Mouse (Mus musculus) ES-CJ7 (cell line): ENCODE measurements at regions not wholly inside any gene's neighbourhood (a gene's known extent, or its start where the extent isn't known, plus 50 kb on each side); places are given as distances from the start of the nearest gene placed in this dataset.
A peak's percentile ranks its signal among the peaks of the same experiment; 100 is the strongest.
"Not testable (repeated sequence)": the region's sequence is repeated elsewhere in the genome, so short reads cannot be mapped to it uniquely, and the experiment has no call there.

ENCODE experiments used
- DNase-seq: peaks from one replicate; pipeline ENCODE4 v3.0.0; 2011; ENCODE audit warnings: low read depth, low spot score

- DNase-seq: not testable (repeated sequence)
Observed at GRCm38 (mm10) chrX:50602461-50602875, 174.2 kb upstream of the Olfr1324 start.

- DNase-seq: peak; percentile 79
Observed at GRCm38 (mm10) chrX:50600262-50600661, 172.0 kb upstream of the Olfr1324 start.

GRCm38 (mm10) chrX:50599780-50600179 lies 171.5 kb upstream of the Olfr1324 start:
- DNase-seq: peak; percentile 71

- DNase-seq: not testable (repeated sequence)
Observed at GRCm38 (mm10) chrX:50597626-50598025, 169.3 kb upstream of the Olfr1324 start.

- peak; percentile 73 for DNase-seq
Observed at GRCm38 (mm10) chrX:50597105-50597504, 168.8 kb upstream of the Olfr1324 start.

- DNase-seq: not testable (repeated sequence)
Observed at GRCm38 (mm10) chrX:50594976-50595375, 166.7 kb upstream of the Olfr1324 start.

- peak; percentile 53 for DNase-seq
Observed at GRCm38 (mm10) chrX:50591477-50591876, 163.2 kb upstream of the Olfr1324 start.

- DNase-seq: peak; percentile 75
Observed at GRCm38 (mm10) chrX:50590673-50591341, 162.5 kb upstream of the Olfr1324 start.

- DNase-seq: no peak
Observed at GRCm38 (mm10) chrX:50588892-50589291, 160.6 kb upstream of the Olfr1324 start.

GRCm38 (mm10) chrX:50583741-50584580 lies 155.7 kb upstream of the Olfr1324 start:
- DNase-seq: peak; percentile 65

GRCm38 (mm10) chrX:50580200-50580599 lies 151.9 kb upstream of the Olfr1324 start:
- DNase-seq: peak; percentile 74

GRCm38 (mm10) chrX:50576824-50577223 lies 148.5 kb upstream of the Olfr1324 start:
- peak; percentile 80 for DNase-seq

GRCm38 (mm10) chrX:50572191-50573095 lies 144.1 kb upstream of the Olfr1324 start:
- DNase-seq: peak; percentile 85

GRCm38 (mm10) chrX:50569087-50569486 lies 140.8 kb upstream of the Olfr1324 start:
- peak; percentile 71 for DNase-seq

- DNase-seq: peak; percentile 83
Observed at GRCm38 (mm10) chrX:50566345-50566744, 138.0 kb upstream of the Olfr1324 start.

GRCm38 (mm10) chrX:50565031-50565430 lies 136.7 kb upstream of the Olfr1324 start:
- not testable (repeated sequence) for DNase-seq

- DNase-seq: peak; percentile 82
Observed at GRCm38 (mm10) chrX:50560915-50561314, 132.6 kb upstream of the Olfr1324 start.

- DNase-seq: peak; percentile 82
Observed at GRCm38 (mm10) chrX:50550297-50550696, 122.0 kb upstream of the Olfr1324 start.

GRCm38 (mm10) chrX:50549713-50550112 lies 121.4 kb upstream of the Olfr1324 start:
- peak; percentile 70 for DNase-seq

- not testable (repeated sequence) for DNase-seq
Observed at GRCm38 (mm10) chrX:50537785-50538159, 109.5 kb upstream of the Olfr1324 start.

- peak; percentile 77 for DNase-seq
Observed at GRCm38 (mm10) chrX:50537122-50537784, 109.0 kb upstream of the Olfr1324 start.
